Mouse (Mus musculus) ES-E14 (cell line): ENCODE results near the gene Magix. TPM values are rescaled to one million over a fixed set of nuclear protein-coding genes. Genes with fewer than 3 reads are reported as not detected.

ENCODE experiments used
- DNase-seq: peaks from one replicate; pipeline ENCODE4 v3.0.0-alpha.2; 2013; ENCODE audit warnings: low read depth, low spot score
- H3K27ac ChIP-seq: 2 replicates; pipeline ENCODE4 v1.5.1; 2012; ENCODE audit warnings: low read depth, mild to moderate bottlenecking, low read length, moderate library complexity, mixed read lengths; ENCODE audit not compliant: poor library complexity, insufficient read depth, severe bottlenecking
- H3K36me3 ChIP-seq: 2 replicates; pipeline ENCODE4 v1.6.1; 2012; ENCODE audit warnings: mild to moderate bottlenecking, low read length, moderate library complexity, mixed read lengths; ENCODE audit not compliant: control insufficient read depth, poor library complexity, insufficient read depth, severe bottlenecking
- H3K4me1 ChIP-seq, 2 experiments: fragments of 150-350 bp in 1 of 2; sonication (generic) in 1 of 2; 2 replicates each; pipeline ENCODE4 v1.6.1; 2012; ENCODE audit warnings: low read length in 2 of 2, mild to moderate bottlenecking in 1 of 2, mixed read lengths in 1 of 2; ENCODE audit not compliant: control insufficient read depth in 2 of 2, insufficient read depth in 2 of 2, poor library complexity in 1 of 2
- H3K4me3 ChIP-seq, 2 experiments: fragments of 150-350 bp in 1 of 2; sonication (generic) in 1 of 2; 2 replicates each; pipeline ENCODE4 v1.5.1; 2012; ENCODE audit warnings: low read length in 2 of 2, low read depth in 1 of 2, mild to moderate bottlenecking in 1 of 2, mixed read lengths in 1 of 2; ENCODE audit not compliant: insufficient read depth in 1 of 2, poor library complexity in 1 of 2, severe bottlenecking in 1 of 2
- H3K9ac ChIP-seq: 2 replicates; pipeline ENCODE4 v1.6.1; 2012; ENCODE audit warnings: low read depth, mild to moderate bottlenecking, low read length, mixed read lengths; ENCODE audit not compliant: poor library complexity, insufficient read depth, severe bottlenecking
- H3K9me3 ChIP-seq: fragments of 150-350 bp; sonication (generic); 2 replicates; pipeline ENCODE4 v1.6.1; 2012; ENCODE audit warnings: low read depth, mild to moderate bottlenecking, low read length; ENCODE audit not compliant: control insufficient read depth, insufficient read depth
- CHD2 ChIP-seq: IDR thresholded peaks from 2 replicates; pipeline ENCODE4 v1.6.1; 2014; ENCODE audit warnings: mild to moderate bottlenecking, low read depth, low read length, inconsistent platforms
- HCFC1 ChIP-seq: IDR thresholded peaks from 2 replicates; pipeline ENCODE4 v1.6.1; 2012; ENCODE audit warnings: low read length, inconsistent platforms, borderline replicate concordance; ENCODE audit not compliant: insufficient read depth
- MAFK ChIP-seq: IDR thresholded peaks from 2 replicates; pipeline ENCODE4 v1.6.1; 2014; ENCODE audit warnings: mild to moderate bottlenecking, low read depth, low read length, inconsistent platforms; ENCODE audit not compliant: insufficient read depth
- ZC3H11A ChIP-seq: IDR thresholded peaks from 2 replicates; pipeline ENCODE4 v1.6.1; 2012; ENCODE audit warnings: low read depth, mild to moderate bottlenecking, inconsistent platforms, low read length, borderline replicate concordance
- ZNF384 ChIP-seq: IDR thresholded peaks from 2 replicates; pipeline ENCODE4 v1.6.1; 2012; ENCODE audit warnings: low read depth, low read length, inconsistent platforms
- in situ Hi-C, 2 experiments: fragments of 600-800 bp; cut with MboI; formaldehyde crosslinking; loops; one replicate each; pipeline ENCODE4 v1.15.1; 2025; ENCODE audit warnings: low sequenced_read_pairs in 2 of 2, inconsistent platforms in 1 of 2; ENCODE audit not compliant: unreplicated experiment in 2 of 2
- total RNA-seq: library from RNA; depleted of rRNA; stranded (reverse); fragments of 300-350 nt; gene quantifications from 2 replicates; pipeline ENCODE4 v1.2.3, GENCODE M21; 2012

The Magix gene
- total RNA-seq, 1 experiment = 0.36 TPM

DNA sequence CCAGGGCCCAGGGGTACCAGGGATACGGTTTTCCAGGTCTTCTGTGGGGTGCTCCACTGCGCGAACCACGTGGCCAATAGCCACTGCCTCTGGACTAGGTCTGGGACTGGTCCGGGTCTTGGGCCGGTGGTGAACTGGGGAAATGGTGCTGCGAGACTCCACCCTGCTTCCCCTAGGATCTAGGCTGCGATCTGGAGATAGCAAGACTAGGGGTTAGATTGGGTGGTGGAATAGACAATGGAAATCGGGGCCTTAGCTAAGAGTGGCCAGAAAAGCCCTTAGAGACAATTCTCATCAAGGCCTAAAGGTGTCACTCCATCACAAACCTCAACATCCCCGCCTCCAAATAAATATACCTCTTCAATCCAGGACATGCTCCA, 6.1 kb downstream of the Magix start:
- TF ChIP-seq HCFC1 = no peak
- TF ChIP-seq ZNF384 = no peak
- no peak for TF ChIP-seq MAFK
- TF ChIP-seq CHD2 = no peak
- no peak for TF ChIP-seq ZC3H11A
- Histone ChIP-seq H3K9ac (peak overlapping the region; percentile 70), H3K4me3 (peak overlapping the region; percentile 60 to 67), H3K9me3 (no peaks in the 10 kb centered on the region), H3K27ac (peak overlapping the region; percentile 85), H3K36me3 (no peaks in the 10 kb centered on the region), H3K4me1 (peaks cover 0 to 3% of the 10 kb centered on the region in 2 experiments; a peak in 1 of 4 replicates)
- in situ Hi-C loops = loop anchor here in 1 of 2 experiments (25.0 kb wide), 1 partner anchor 213 kb away; no protein-coding TSS in a partner anchor
- DNase-seq = no peak

DNA sequence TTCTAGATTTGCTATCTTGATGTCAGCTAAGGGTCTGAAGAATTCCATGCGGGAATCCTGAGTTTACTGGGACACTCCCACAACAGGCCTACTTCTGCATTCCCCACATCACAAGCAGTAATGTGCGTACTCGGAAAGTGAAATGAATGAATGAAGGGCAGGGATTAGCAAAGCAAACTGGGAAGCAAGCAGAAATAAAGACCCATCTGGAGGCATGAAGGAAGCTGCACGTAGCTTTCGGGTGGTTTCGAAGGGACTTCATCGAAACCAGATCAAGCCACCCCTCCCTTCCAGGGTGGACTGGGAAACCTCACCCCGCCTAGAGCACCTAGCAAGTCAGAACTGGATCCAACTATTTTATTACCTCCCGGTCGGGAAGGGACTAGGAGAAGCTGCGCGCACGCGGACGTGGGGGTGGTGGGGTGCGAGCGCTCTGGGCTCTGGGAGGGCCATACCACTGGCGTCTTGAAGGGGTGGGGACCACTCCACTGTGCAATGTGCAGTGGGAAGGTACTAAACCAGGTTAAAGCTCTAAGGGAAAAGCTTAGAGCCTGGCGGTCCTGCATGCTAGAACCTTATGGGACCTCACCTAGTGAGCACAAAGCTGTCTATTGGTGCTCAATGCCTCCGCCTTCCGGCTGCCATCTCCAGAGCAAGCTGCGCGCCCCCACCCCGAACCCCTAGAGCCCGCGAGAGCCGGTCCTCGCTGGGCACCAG, 6.6 kb downstream of the Magix start:
- Histone ChIP-seq H3K36me3 (peaks cover under 1% of the 10 kb centered on the region; the same call in 1 of the 2 replicates), H3K27ac (peak overlapping the region; percentile 85), H3K9me3 (no peaks in the 10 kb centered on the region), H3K9ac (peak overlapping the region; percentile 70), H3K4me3 (peak overlapping the region; percentile 60 to 67), H3K4me1 (peaks cover 0 to 3% of the 10 kb centered on the region in 2 experiments; a peak in 1 of 4 replicates)
- peak; percentile 40 for DNase-seq
- TF ChIP-seq ZNF384 (no peak), HCFC1 (no peak), ZC3H11A (no peak), MAFK (no peak), CHD2 (no peak)
- in situ Hi-C loops = no loop called here

DNA sequence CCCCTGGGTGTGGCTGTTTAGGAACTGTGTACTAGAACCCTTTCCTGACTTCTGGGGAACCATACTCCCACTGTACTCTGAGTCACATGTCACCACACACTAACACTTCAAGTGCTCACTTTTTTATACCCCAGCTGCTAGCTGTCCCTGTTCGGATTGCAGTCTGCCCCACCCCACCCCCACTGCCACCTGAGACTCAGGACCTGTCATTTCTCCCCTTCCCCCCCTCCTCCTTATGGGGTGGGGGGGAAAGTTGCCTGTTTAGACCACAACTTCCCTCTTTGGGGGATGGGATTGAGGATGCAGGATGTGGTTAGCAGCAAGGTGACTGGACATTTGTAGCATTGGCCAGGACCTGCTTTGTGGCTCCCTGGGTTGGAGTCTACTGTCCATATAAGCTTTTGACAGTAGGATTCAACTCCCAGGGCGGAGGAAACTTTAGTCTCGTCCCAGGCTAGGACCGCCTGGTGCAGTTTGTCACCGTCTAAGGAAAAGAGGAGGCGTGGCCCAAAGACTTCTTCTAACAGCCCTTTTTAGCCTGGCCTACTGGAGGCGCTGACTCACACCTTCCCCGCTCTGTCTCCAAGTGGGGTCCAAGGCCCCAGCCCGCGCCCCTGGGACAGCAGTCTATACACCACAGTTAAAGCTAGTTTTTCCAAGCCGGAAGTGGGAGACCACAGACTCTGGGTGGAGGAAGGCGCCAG, 7.3 kb downstream of the Magix start:
- H3K9ac ChIP-seq = peak overlapping the region; percentile 70
- H3K36me3 ChIP-seq = peaks cover 8% of the 10 kb centered on the region
- H3K9me3 ChIP-seq = no peaks in the 10 kb centered on the region
- H3K27ac ChIP-seq = peak overlapping the region; percentile 85
- DNase-seq = peak; percentile 40
- in situ Hi-C loops = no loop called here
- TF ChIP-seq HCFC1 = no peak
- no peak for TF ChIP-seq ZNF384
- no peak for TF ChIP-seq ZC3H11A
- no peak for TF ChIP-seq CHD2
- TF ChIP-seq MAFK = no peak
- peak overlapping the region; percentile 60 to 67; a peak in 3 of 4 replicates for H3K4me3 ChIP-seq
- peaks cover 0 to 3% of the 10 kb centered on the region in 2 experiments; a peak in 1 of 4 replicates for H3K4me1 ChIP-seq

GRCm38 (mm10) chrX:7672739-7673138, 8.3 kb downstream of the Magix start:
- DNase-seq = no peak
- Histone ChIP-seq H3K4me3 (no peak overlapping the region; a peak in 1 of 4 replicates), H3K4me1 (peaks cover 0 to 3% of the 10 kb centered on the region in 2 experiments; a peak in 1 of 4 replicates), H3K27ac (no peak overlapping the region), H3K9ac (no peak overlapping the region), H3K9me3 (no peaks in the 10 kb centered on the region), H3K36me3 (peaks cover 10% of the 10 kb centered on the region)
- in situ Hi-C loops = no loop called here
- no peak for TF ChIP-seq ZC3H11A
- TF ChIP-seq MAFK = no peak
- TF ChIP-seq CHD2 = no peak
- no peak for TF ChIP-seq ZNF384
- TF ChIP-seq HCFC1 = no peak
